Mouse (Mus musculus): ENCODE results near the gene Snap47. TPM values are rescaled to one million over a fixed set of nuclear protein-coding genes. Genes with fewer than 3 reads are reported as not detected.

The Snap47 gene
- polyA plus RNA-seq, 1 experiment from 2014 or later: 87.3 TPM

DNA sequence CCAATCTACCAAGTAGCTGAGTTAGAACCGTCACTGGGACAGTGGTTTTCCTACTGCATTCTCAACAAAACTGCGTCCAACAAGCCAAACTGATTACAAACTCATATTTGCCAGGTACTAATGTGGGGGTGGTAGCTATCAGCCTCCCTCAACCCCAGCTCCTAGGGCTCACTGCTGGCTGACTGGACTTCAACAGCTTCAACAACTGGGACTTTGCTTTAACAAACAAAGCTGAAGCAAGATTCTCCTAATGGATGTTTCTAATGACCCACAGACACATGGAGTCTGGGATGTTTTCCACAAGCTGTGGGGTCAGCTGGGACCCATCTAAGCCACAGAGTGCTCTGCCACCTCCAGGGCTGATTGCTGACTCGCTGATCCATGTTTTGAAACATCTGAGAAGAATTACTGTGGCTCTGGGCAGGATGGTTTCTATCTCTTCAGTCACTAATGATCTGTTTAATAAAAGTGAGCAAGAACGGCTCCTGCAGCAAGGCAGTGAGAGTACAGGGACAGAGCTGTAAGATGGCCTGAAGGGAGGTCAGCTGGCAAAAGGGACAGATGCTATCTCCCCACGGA lies 27.9 kb downstream of the Snap47 start:
- WGBS: 70% methylated on average over 5 of the region's 5 CpGs
- H3K9me3 ChIP-seq (ENCODE audit: low read depth, low read length): no peaks in the 10 kb centered on the region
- DNase-seq (no peak), ATAC-seq (ENCODE audit: insufficient read depth) (no peak)
- H3K4me1 ChIP-seq (ENCODE audit: insufficient read depth): no peaks in the 10 kb centered on the region
- no peak overlapping the region for H3K4me2 ChIP-seq
- no peak for TF ChIP-seq CTCF (IDR thresholded peaks at IDR 0.05; ENCODE audit: low read depth)
- no peak overlapping the region for H3K9ac ChIP-seq
- no peaks in the 10 kb centered on the region for H3K27me3 ChIP-seq (ENCODE audit: insufficient read depth, low read length)
- H3K4me3 ChIP-seq (ENCODE audit: low read depth, low read length): no peak overlapping the region
- no peak overlapping the region for H3K27ac ChIP-seq (ENCODE audit: low read depth)
- H3K36me3 ChIP-seq (ENCODE audit: insufficient read depth): peaks cover 82% of the 10 kb centered on the region

DNA sequence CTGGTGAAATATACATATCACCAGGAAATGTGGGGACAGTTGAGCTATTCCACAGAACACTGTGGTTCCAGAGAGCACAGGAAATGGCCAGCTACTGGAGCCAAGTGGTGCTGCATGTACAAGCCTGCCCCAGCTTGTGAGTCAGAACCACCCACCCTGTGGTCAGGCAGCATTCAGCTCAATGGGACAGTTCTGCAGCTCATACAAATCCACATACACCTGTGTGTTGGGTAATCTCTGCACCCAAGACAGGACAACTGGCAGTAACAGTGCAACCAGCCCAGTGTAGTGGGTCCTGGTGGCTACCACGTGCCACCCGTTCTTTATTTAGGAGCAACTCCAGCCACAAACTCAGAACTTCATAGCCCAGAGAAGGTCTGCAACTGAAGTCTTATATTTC lies 29.0 kb downstream of the Snap47 start:
- DNase-seq: peak; percentile 8
- no peak for ATAC-seq (ENCODE audit: insufficient read depth)
- H3K4me3 ChIP-seq (ENCODE audit: low read depth, low read length): no peak overlapping the region
- TF ChIP-seq CTCF (IDR thresholded peaks at IDR 0.05; ENCODE audit: low read depth): no peak; the same call in 1 of the 2 replicates
- H3K27ac ChIP-seq (ENCODE audit: low read depth): no peak overlapping the region
- WGBS: 89% methylated on average over 2 of the region's 2 CpGs
- H3K4me1 ChIP-seq (ENCODE audit: insufficient read depth): no peaks in the 10 kb centered on the region
- no peak overlapping the region for H3K4me2 ChIP-seq
- H3K27me3 ChIP-seq (ENCODE audit: insufficient read depth, low read length): no peaks in the 10 kb centered on the region
- no peak overlapping the region for H3K9ac ChIP-seq
- peaks cover 77% of the 10 kb centered on the region for H3K36me3 ChIP-seq (ENCODE audit: insufficient read depth)
- no peaks in the 10 kb centered on the region for H3K9me3 ChIP-seq (ENCODE audit: low read depth, low read length)

DNA sequence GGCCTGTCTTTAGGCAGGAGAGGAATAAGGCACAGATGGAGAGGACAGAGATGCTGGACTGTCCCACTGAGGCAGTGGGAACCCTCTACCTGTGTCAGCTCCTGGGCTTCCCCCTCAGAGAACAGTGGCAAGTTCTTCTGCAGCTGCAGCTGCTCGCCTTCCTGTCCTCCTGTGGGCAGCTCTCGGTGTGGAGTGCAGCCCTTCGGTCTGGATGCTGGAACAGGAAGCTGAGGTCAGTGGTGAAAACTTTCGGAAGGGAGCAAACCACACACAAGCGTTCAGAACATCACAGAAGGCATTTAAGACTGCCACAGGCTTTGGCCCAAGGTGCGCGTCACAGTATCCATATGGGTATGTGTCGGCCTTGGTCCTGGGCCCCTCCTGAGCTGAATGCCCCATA lies 29.6 kb downstream of the Snap47 start:
- H3K4me1 ChIP-seq (ENCODE audit: insufficient read depth): no peaks in the 10 kb centered on the region
- 75% methylated on average over 8 of the region's 8 CpGs for WGBS
- H3K9me3 ChIP-seq (ENCODE audit: low read depth, low read length): no peaks in the 10 kb centered on the region
- no peak overlapping the region for H3K9ac ChIP-seq
- no peaks in the 10 kb centered on the region for H3K27me3 ChIP-seq (ENCODE audit: insufficient read depth, low read length)
- ATAC-seq (ENCODE audit: insufficient read depth): no peak
- H3K4me3 ChIP-seq (ENCODE audit: low read depth, low read length): no peak overlapping the region
- H3K27ac ChIP-seq (ENCODE audit: low read depth): no peak overlapping the region
- peaks cover 76% of the 10 kb centered on the region for H3K36me3 ChIP-seq (ENCODE audit: insufficient read depth)
- DNase-seq: no peak
- H3K4me2 ChIP-seq: no peak overlapping the region
- TF ChIP-seq CTCF (IDR thresholded peaks at IDR 0.05; ENCODE audit: low read depth): no peak

DNA sequence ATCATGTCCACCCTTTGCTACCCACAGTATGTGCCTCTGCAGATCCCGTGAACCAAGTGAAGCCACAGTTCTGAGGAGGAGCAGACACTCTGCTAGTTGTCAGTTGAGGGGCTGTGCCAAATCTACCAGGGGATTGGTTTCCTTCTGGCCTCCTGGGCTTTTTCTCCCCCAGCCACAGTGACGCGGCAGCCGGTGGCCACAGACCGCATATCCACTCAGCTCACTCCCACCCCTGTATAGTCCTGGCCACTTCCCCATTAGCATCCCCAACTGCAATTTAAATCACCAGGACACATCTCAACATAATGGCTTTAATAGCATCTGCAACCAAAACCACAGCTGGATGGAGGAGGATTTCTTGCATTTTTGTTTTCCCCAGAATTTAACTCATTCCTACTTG lies 32.3 kb downstream of the Snap47 start:
- peaks cover 60% of the 10 kb centered on the region for H3K36me3 ChIP-seq (ENCODE audit: insufficient read depth)

DNA sequence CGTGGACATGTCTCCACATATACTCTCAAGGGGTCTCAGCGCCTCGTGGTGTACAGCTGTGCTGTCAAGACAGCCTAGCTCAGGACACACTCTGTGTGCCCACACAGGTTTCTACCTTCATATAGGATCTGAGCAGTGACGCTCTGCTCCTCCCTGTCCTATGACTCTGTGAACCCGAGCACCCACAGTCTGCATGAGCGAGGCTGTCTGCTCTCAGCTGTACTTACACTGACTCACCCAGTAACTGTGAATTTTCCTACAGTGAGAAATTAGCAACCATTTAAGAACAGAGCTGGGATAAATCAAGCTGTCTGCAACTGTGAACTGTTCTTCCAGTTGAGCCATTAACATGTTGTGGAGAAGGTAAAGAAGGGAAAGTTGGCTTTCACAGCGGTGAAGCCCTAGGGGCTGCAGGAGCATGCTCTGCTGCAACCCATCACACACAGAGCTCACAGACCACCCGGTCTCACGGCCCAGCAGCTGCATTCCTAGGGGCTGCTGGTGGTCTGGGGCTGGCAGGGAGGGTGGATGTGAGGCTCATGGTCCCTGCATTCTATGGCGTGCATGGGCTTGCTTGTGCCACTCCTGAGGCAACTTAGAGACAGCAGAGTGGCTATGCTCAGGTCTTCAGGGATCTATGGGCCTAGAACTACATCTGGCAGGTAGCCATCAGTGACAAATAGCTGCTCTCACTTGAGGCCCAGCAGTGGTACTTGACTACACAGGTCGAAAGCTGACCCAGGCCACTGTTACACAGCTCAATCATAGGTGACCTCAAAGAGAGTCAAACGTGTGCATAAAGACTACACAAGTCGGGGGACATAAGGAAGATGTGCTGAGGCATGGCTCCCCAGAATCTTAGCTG lies 37.8 kb downstream of the Snap47 start:
- no peaks in the 10 kb centered on the region for H3K27me3 ChIP-seq (ENCODE audit: insufficient read depth, low read length)
- no peaks in the 10 kb centered on the region for H3K4me1 ChIP-seq (ENCODE audit: insufficient read depth)
- WGBS: 73% methylated on average over 13 of the region's 13 CpGs
- no peak overlapping the region for H3K27ac ChIP-seq (ENCODE audit: low read depth)
- H3K4me3 ChIP-seq (ENCODE audit: low read depth, low read length): no peak overlapping the region
- H3K9ac ChIP-seq: no peak overlapping the region
- H3K4me2 ChIP-seq: no peak overlapping the region
- H3K36me3 ChIP-seq (ENCODE audit: insufficient read depth): peaks cover 30% of the 10 kb centered on the region; the same call in 1 of the 2 replicates
- ATAC-seq (ENCODE audit: insufficient read depth): no peak
- no peak for TF ChIP-seq CTCF (IDR thresholded peaks at IDR 0.05; ENCODE audit: low read depth)
- H3K9me3 ChIP-seq (ENCODE audit: low read depth, low read length): no peaks in the 10 kb centered on the region
- DNase-seq: no peak

More for the DNA sequence above, 32.3 kb downstream of the Snap47 start:
- no peak for TF ChIP-seq CTCF (IDR thresholded peaks at IDR 0.05; ENCODE audit: low read depth)
- DNase-seq: no peak
- H3K9ac ChIP-seq: no peak overlapping the region
- H3K27me3 ChIP-seq (ENCODE audit: insufficient read depth, low read length): no peaks in the 10 kb centered on the region
- no peak for ATAC-seq (ENCODE audit: insufficient read depth)
- WGBS: 85% methylated on average over 5 of the region's 5 CpGs
- no peaks in the 10 kb centered on the region for H3K4me1 ChIP-seq (ENCODE audit: insufficient read depth)
- H3K4me3 ChIP-seq (ENCODE audit: low read depth, low read length): no peak overlapping the region
- no peak overlapping the region for H3K4me2 ChIP-seq
- no peak overlapping the region for H3K27ac ChIP-seq (ENCODE audit: low read depth)
- H3K9me3 ChIP-seq (ENCODE audit: low read depth, low read length): no peaks in the 10 kb centered on the region

DNA sequence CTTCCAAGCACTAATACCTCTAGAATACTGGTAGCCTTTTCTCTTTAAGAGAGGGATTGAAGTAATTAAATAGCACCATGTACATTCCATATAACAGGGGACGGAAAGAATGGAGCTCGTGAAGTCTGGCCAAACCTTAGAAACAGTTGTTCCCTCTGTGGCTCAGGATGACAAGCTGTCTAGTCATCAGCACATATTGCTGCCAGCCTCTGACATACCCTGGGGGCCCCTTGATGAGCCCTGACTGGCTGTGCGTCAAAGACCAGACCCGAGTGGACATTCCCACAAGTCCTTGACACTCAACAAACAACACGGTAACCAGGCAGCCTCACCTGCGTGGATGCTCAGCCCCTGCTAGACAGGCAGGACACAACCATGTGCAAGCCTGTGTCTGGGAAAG lies 38.9 kb downstream of the Snap47 start:
- TF ChIP-seq CTCF (IDR thresholded peaks at IDR 0.05; ENCODE audit: low read depth): no peak
- H3K4me1 ChIP-seq (ENCODE audit: insufficient read depth): no peaks in the 10 kb centered on the region
- no peak overlapping the region for H3K27ac ChIP-seq (ENCODE audit: low read depth)

DNA sequence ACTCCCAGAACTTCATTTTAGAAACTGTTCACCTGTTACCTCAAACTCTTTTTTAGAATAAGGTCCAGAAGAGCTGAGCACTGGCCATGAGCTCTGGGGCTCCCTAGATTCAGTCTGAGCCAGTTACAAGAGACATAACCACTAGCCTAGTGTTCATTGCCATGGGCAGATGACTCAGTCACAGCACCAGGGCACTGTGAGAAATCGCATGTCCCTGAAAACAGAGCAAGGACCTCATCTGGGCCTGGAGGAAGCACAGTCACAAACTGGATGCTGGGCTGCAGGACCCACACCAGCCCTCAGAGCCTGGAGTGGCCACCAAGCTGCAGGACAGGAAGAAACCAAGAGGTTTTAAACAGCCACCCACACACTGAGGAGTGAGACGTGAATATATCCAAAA lies 40.1 kb downstream of the Snap47 start:
- no peaks in the 10 kb centered on the region for H3K4me1 ChIP-seq (ENCODE audit: insufficient read depth)
- H3K4me2 ChIP-seq: no peak overlapping the region
- TF ChIP-seq CTCF (IDR thresholded peaks at IDR 0.05; ENCODE audit: low read depth): no peak

More for the DNA sequence above, 38.9 kb downstream of the Snap47 start:
- DNase-seq (no peak), ATAC-seq (ENCODE audit: insufficient read depth) (no peak)
- H3K36me3 ChIP-seq (ENCODE audit: insufficient read depth): peaks cover 34% of the 10 kb centered on the region
- no peaks in the 10 kb centered on the region for H3K9me3 ChIP-seq (ENCODE audit: low read depth, low read length)
- H3K4me2 ChIP-seq: no peak overlapping the region
- H3K4me3 ChIP-seq (ENCODE audit: low read depth, low read length): no peak overlapping the region
- no peak overlapping the region for H3K9ac ChIP-seq
- no peaks in the 10 kb centered on the region for H3K27me3 ChIP-seq (ENCODE audit: insufficient read depth, low read length)
- 68% methylated on average over 6 of the region's 6 CpGs for WGBS

More for the DNA sequence above, 40.1 kb downstream of the Snap47 start:
- Histone ChIP-seq H3K4me3 (ENCODE audit: low read depth, low read length) (no peak overlapping the region), H3K27me3 (ENCODE audit: insufficient read depth, low read length) (no peaks in the 10 kb centered on the region), H3K9me3 (ENCODE audit: low read depth, low read length) (no peaks in the 10 kb centered on the region), H3K27ac (ENCODE audit: low read depth) (no peak overlapping the region), H3K9ac (no peak overlapping the region), H3K36me3 (ENCODE audit: insufficient read depth) (peaks cover 37% of the 10 kb centered on the region)
- no peak for ATAC-seq (ENCODE audit: insufficient read depth)
- no peak for DNase-seq
- 65% methylated on average over 2 of the region's 2 CpGs for WGBS

Measured in lung, embryonic 14.5 days (tissue).